Mouse (Mus musculus): ENCODE data around the gene Trcg1.

The Trcg1 gene

DNA sequence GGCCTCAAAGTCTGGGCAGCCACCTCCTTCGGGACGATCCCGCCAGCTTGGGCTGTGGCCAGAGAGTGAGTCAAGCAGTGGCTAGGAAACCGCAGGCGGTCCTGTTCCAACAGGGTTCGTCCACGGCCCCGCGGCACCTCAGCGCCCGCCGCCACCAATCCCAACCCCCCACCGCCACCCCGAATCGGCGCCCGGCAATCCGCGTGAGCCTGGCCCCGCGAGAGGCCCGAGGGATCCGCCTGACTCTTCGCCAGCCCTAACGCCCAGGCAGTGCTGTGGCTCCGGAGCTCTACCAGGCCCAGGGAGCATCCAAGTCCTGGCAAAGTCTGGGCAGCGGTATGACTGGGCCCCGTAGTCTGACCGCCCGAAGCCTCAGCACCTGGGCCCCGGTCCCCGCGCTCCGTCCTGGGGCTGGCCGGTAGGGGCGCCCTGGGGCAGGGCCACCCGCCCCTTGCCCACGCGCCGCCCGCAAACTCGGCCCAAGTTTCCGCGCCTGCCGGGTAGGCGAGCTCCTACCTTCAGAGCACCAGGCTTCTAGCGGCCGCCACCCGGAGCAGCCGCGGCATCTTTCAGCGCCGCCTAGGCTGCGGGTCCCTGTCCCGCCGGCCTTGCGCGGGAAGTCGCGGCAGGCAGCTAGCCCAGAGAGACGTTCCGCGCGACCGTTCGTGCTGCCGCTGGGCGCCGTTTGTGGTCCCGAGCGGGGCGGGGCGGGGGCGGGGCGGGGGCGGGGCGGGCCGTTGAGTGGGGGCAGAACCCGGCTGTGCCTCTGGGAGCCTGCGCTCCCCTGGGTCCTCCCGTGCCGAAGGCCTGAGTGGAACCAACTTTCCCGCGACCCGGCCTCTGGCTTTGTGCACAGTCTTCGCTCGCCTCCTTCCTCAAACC, 25.8 kb downstream of the Trcg1 start, which contains the start of gene 1700017B05Rik:
1700017B05Rik (minus strand) TSS at position 700 of the 882 bp plus-strand sequence.
- DNase-seq (ENCODE audit: low spot score in 2 of 2): peak in 1 of 2 experiments; percentile 49

DNA sequence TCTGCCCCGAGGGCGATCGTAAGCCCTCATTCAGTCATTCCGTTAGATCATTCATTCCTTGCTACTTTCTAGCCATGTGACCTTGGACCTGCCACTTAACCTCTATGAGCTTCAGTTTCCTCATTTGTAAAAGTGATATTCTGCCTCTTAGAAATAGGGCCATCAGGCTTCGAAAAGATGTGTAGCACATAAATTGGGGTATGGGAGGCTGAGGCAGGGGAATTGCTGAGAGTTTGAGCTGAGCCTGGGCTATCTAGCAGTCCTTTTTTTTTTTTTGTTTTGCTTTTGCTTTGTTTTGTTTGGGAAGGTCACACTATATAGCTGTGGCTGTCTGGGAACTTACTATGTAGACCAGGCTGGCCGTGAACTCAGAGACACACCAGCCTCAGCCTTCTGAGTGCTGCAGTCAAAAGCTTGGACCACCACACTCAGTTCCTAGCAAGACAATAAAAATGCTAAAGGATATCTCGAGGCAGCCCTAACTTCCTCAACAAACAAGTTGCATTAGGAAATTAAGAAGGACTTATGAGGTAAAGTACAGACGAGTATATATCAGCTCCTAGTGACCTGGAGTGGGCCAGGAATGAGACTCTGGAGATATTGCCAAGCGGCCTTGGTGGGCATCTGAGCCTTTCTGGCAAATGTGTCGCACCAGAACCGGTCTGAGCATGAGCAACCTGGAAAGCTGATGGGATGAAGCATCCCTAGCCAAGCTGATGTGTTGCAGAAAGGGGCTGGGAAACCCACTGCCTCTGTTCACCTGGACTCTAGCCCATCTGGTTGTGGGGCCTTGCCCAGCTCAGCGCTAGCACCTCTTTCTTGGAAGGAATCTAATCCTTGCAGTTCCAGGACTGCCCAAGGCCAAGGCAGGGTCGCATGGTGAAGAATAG, 26.7 kb downstream of the Trcg1 start:
- no peak for DNase-seq (ENCODE audit: low spot score in 2 of 2)

DNA sequence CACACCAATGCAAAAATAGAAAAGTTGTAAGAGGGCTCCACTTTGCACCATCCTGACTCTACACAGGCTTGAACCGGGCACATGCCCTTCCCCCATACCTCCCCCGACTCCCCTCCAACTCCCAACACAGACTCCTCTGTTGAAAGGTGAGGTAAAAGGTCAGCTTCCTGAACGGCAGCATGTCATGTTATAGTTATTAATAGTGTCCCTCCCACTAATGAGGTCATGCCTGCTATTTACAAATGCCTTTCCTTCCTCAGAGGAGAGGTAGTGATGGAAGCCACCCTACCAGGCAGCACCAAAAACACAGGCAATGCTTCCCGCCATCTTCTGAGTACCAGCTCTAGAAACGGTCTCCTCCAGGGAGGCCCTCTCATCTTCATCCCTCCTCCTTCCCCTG, 28.8 kb downstream of the Trcg1 start:
- DNase-seq (ENCODE audit: low spot score in 2 of 2): no peak

DNA sequence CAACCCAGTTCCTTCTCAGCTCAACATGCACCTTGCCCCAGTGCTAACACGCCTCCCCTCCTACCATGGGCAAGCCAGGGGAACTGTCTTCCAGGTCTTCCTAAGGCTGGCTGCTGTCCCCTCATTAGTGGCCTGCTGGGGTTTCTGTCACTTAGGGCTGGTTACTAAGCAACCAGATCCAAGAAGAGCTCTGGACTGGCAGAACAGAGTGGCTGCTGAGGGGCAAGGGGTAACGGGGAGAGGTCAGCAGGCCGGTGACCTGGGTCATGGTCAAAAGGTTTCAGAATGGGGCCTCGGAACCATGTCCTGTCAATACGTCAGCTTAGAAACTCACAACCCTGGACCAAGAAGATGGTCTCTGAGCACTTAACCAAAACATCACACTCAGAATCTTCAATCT, 31.1 kb downstream of the Trcg1 start:
- DNase-seq (ENCODE audit: low spot score in 2 of 2): no peak

DNA sequence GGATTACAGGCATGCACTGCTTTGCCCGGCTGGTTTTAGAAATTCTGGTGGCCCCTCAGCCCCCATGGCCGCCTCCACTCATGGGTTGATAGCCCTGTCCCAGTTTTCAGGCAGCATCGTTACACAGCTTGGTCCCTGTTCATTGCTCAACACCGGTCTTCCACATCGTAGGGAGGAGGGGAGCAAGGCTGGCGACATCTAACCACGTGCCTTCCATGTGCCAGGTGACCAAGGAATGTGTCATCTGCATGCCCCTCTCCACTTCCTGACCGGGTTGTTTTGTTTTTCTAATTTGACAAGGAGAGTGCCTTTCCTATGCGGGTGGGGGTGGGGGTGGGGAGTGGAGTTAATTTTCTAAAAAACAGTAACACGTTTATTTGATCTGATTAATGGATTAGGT, 31.7 kb downstream of the Trcg1 start:
- DNase-seq (ENCODE audit: low spot score in 2 of 2): no peak

DNA sequence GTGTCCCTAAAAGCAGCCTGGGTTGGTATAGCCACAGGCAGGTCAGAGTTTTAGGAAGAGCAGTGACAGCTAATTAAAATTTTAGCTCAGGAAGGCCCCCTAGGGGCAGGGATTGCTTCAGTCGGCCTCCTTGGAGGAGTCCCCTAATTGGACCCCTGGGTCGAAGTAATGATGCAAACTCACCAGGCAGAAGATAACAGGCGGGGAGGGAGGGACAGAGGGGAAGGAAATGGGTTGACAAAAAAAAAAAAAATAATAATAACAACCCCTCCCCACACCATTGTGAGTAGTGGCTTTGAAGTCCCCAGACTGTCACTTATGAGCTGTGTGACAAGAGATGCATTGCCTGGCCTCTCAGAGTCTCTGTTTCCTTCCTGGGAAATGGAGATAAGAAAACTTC, 32.2 kb downstream of the Trcg1 start:
- DNase-seq (ENCODE audit: low spot score in 2 of 2): no peak

DNA sequence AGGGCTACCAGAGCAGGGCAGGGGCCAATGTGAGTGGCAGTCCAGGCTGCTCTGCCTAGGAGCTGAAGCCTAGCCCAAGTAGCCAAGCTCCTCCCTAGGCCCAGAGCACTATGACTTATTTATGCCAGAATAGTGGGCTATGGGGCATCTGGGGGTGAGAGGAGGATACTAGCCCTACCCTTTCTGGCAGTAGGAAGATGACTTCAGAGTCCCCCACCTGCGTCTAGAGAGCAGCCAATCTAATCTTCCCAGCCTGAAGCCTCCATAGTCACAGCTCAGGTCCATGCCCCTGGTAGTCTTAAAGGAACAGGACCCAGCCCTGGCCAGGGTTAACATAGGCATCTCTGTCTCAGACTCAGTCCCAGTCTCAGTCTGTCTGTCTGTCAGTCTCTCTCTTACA, 33.0 kb downstream of the Trcg1 start:
- DNase-seq (ENCODE audit: low spot score in 2 of 2): no peak

DNA sequence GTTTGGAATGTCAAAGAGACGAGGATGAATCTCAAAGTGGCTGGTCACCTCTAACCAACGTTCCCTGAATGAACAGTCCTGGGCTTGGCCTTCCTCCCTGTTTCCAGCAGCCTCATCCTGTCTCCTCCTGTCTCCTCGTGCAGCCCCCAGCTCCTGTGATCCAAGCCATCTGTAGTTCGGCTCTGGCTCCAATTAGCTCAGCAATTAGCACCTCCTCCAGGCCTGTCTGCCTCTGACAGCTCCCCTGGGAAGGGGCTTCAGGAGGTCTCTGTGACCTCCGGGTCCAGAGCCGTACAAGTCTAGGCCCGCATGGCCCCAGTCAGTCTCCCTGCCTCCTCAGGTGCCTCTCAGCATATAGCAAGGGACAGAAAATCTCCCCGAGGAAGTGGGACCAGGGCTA, 34.0 kb downstream of the Trcg1 start:
- DNase-seq (ENCODE audit: low spot score in 2 of 2): no peak

DNA sequence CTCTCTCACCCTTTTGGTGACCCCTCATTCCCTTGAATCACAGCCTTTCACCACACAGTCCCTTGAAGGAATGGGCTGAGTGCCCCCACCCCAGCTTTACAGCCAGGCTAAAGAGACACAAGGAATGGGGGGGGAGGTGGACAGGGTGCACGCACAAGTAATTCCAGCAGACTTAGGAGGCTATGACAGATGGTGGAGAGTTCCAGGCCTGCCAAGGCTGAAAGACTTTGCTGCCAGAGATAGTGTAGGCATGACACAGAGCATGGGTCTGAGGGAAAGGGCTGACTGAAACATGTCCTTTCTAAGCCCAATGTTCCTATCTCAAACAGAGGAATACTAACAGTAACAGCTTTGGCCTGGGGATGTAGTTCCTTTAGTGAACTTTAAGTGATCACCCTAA, 34.7 kb downstream of the Trcg1 start:
- DNase-seq (ENCODE audit: low spot score in 2 of 2): no peak

DNA sequence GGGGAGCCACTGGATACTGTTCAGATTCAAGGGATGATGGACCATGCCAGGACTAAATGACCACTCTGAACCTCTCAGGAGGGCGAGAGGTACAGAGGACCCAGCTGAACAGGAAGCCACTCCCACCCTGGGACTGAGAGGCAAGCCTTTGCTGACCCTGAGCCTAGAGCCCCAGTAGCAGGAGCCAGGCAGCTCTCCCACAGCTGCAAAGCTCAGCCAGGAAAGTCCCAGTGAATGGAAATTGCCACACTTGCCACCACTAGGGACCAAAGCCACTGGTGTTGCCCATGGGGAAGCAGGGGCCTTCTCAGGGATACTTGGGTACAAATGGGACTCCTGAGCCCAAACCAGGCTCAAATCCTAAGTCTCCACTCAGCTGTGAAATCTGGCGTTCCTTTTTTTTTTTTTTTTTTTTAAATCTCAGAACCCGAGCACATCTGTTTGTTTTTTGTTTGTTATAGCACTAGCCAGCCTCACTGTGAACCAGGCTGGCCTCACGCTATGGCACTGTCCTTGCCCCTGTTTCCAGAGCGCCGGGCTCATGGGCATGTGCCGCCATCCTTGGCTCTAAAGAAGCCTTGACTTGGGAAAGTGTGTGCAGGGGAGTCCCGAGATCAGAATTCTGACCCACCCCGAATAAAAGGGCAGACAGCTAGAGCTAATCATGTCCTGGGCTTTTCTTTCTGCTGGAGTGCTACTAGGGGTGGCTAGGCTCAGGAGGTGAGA, 35.6 kb downstream of the Trcg1 start:
- DNase-seq (ENCODE audit: low spot score in 2 of 2): no peak

DNA sequence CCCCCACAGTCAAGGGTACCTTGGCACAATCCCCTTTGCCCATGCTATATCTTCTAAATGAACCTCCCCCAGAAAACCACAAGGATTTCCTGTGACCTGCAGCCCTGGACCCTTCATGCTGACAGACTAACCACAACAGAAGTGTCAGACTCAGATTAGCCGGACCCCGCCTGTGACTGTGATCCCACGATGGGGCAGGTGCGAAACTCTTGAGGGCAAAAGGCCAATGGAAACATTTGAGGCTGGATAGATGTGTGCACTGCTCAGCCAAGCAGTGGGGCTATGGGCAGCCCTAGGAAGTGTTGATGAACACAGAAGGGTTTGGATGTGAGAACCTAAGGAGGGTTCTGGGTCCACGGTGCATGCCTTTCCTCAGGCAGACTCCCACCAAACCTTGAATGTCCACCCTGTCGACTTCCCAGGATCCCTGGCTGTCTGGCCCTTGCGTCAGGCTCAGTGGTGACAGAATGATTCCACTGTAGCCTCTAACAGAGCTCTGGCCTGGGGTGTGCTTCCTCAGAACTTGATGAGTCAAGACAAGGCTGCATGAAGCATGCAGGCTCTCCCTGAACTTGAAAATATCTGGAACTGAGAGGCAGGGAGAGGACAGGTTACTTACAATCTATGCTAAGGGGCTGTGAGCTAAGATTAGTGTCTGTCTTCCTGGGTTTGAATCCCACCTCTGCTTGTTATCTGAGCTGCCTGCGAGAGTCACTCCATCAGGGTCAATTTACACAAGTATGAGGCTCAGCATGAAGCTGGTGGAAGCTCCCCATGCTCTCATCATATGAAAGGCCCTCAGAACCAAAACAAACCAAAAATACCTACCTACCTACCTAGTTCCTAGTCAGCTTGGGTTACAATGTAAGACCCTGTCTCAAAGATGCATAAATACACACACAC, 36.8 kb downstream of the Trcg1 start:
- no peak for DNase-seq (ENCODE audit: low spot score in 2 of 2)

DNA sequence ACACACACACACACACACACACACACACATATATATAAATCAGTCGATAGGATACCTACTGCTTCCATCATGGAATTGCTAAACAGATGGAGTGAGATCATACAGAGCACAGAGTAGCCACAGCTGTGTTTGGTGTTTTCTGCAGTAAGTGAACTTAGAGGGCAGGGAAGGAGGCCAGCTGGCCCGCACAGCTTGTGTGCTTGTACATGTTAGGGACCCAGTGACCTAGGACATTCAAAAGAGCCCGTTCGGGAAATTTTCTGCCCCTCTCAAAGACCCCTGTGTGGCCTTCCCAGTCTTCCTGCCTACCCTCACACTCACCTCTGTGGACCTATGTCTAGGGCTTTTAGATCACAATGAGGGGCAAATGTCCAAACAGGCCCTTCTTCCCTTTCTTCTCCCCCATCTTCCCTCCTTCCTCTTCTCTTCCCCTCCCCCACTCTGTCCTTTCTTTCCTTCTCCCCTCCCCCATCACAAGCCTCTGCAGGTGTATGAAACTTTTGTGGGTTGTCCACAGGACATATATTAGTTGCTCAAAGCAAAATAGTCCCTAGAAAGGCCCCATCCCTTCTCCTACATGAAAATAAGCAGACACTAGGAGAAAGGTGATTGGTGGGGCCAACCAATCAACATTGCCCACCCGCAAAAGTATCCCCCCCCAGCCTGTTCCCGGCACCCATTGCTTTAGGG, 37.6 kb downstream of the Trcg1 start:
- DNase-seq (ENCODE audit: low spot score in 2 of 2): no peak

DNA sequence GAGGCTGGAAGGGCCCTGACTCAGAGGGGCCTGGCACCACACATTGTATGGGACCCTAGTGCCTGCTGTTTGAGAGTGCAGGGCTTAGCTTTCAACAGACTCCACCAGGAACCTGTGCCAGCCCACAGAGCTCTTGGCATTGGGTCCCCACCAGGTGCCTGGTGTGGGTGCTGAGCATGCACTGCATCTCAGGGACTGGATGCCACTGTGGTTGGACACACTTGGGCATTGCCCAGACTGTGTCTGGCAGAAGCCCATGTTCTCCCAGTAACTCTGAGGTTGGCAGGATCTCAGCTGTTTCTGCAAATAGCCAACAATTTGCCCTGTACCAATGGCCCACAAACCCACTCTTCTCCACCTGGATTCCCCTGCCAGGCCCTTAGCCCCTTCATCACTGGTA, 40.0 kb downstream of the Trcg1 start:
- DNase-seq (ENCODE audit: low spot score in 2 of 2): peak in 1 of 2 experiments; percentile 33

DNA sequence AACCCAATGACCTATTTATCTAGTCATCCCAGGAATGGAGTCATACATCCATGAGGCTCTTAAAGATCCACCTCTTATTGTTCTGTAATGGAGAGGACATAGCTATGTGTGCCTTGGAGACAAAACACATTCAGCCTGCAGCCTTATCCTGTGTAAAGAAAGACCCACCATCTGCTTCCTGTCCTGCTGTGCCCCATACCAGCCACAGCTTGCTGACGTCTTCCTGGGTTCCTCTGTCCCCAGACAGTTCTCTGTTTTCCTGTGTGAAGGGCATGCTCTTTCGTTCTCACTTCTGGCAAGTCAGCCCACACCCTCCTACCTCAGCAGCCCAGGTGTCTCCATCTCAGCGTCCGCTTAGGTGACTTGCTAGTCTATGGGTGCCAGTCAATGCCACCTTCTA, 41.9 kb downstream of the Trcg1 start:
- no peak for DNase-seq (ENCODE audit: low spot score in 2 of 2)

DNA sequence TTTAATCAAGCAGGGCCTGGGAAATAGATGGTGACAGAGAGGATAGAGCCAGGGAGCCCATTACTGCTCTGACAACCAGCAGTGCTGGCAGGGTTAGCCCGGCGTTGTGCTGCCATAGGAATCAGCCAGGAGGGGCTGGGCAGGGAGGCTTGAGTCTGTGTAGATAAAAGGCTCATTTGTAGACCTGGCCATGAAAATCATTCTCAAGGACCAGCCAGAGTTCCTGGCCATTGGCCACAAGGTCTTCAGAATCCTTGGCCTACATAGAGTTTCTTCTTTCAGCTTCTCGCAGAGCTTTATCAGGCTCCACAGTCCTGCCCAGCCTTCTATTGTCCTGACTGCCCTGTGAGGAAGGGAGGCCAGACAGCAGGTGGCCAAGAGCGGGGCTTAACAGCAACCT, 43.1 kb downstream of the Trcg1 start:
- no peak for DNase-seq (ENCODE audit: low spot score in 2 of 2)

DNA sequence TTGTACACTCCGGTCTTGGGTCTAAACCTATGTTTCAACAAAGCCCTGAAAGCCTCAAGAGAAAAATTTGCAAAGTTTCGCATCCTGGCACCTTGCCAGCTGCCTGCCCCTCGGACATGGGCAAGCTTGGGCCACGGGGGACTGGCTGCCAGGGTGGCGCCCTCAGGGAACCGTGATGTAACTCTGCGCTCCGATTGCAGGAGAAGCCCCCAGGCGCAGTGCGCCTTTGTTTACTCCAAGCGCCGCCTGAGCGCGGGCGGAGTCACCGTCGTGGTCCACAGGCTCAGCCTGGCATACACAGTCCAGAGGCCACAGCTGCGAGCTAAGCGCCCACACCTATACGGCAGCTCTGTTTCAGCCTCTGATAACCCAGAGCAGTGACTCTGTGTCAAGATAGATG, 45.2 kb downstream of the Trcg1 start:
- no peak for DNase-seq (ENCODE audit: low spot score in 2 of 2)

DNA sequence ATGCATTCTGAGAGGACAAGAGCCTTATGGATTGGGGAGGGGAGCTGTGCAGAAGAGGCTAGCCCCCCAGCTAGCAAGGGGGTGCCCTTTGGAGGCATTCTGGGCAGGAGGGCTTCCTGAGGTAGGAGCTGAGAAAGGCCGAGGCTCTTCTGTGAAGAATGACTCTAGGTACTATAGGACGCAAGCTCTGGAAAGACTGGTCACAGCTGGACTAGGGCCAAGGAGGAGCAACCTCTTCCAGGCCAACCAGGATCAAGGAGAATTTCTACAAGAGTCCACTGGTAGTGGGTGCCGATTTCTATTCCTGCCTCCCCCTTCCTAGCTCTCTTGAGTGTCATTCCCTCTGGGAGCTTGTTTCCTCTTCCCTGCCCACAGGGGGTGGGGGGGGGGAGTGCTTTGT, 46.3 kb downstream of the Trcg1 start:
- no peak for DNase-seq (ENCODE audit: low spot score in 2 of 2)

DNA sequence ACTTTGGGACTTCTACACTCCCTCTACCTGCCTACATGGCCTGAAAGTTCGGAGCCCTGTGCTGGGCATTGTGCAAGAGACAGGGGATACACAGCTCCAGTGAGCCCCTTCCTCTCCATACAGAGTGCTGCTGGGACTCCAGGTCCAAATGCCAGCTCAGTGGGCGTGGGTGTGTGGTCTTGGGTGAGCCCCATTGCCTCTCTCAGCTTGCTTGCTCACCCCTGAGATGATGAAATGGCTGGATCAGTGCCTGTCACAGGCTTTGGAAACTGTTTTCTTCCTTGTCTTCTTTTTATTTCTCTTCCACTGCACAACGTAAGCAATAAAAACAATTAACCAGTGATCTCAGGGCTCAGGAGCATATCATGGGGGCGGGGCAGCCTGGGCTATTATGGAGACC, 47.0 kb downstream of the Trcg1 start:
- no peak for DNase-seq (ENCODE audit: low spot score in 2 of 2)

DNA sequence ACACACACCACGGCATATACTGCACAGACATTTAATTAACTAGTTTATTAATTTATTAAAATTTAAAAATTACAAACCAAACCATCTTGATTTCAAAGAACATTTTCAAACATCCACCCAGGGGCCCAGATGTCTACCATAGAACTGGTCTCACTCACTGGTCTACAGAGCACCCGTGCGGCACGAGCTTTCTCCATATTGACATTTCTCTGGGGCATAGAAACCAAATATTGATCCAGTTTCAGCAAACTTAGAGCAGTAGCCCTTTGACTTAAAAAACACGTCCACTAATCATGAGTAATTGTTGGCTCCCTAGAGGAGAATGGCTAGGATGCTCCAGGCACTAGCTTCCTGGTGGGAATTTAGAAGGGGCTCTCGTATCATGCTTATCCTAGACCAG, 50.8 kb downstream of the Trcg1 start:
- DNase-seq (ENCODE audit: low spot score in 2 of 2): no peak

DNA sequence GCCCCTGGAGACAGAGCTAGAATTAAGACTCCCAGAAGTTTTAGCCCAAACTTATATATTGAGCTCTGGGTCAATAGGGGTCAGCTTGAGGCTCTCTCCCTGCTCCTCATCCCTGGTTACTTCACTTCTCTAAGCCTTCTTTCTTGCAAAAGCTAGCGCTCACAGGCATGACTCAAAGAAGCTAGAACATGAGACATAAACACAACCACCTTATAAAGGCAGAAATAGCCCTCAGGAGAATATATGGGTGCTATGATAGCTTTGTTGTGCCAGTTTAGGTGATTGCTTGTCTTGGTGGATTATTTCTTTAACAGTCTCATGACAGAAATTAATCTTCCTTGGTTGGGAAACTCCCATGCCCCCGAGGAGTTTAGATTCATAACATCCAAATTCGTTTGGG, 58.5 kb downstream of the Trcg1 start:
- no peak for DNase-seq (ENCODE audit: low spot score in 2 of 2)

DNA sequence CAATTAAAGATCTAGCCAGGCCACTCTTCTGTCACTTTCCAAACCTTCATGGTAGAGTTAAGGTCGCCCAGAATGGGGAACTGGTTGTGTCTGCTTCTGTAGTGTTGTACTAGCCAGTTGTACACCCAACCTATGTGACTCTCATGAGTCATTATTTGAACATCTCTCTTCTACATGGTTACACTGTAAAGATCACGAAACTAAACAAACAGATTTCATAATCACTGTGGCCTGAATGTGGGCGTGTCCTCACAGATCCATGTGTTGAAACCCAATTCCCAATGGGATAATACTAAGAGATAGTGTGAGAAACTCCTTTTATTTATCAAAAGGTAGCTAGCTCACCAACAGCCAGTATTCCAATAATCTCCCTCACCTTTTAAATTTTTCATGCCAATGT, 59.3 kb downstream of the Trcg1 start:
- DNase-seq (ENCODE audit: low spot score in 2 of 2): no peak

Data from left cerebral cortex, adult 9 months (tissue).